Mouse (Mus musculus): ENCODE measurements around the gene Il2rb. TPM values are rescaled to one million over a fixed set of nuclear protein-coding genes. Genes with fewer than 3 reads are reported as not detected.

The Il2rb gene
- total RNA-seq, 2 experiments from 2014 or later, result 0.06 to 0.26 TPM

Other genes starting within 250 kb of the Il2rb start
- gene Csf2rb2, start 189.6 kb downstream of the Il2rb start, total RNA-seq (2021), result 1 to 10 TPM in 1 of 2 experiments, under 1 TPM in 1; 0.89 to 1.4 TPM
- gene Csf2rb, start 169.5 kb downstream of the Il2rb start, total RNA-seq (2021), result 1 to 10 TPM; 2.5 TPM
- not detected for gene Tex33, start 99.4 kb downstream of the Il2rb start, total RNA-seq (2021)
- 10 to 100 TPM; 16.5 to 21.1 TPM for gene Tst, start 89.4 kb downstream of the Il2rb start, total RNA-seq (2021)
- 10 to 100 TPM; 39.1 to 39.6 TPM for gene Mpst, start 88.9 kb downstream of the Il2rb start, total RNA-seq (2021)
- 10 to 100 TPM; 35.4 to 37.3 TPM for gene Kctd17, start 66.7 kb downstream of the Il2rb start, total RNA-seq (2021)
- not detected for gene Tmprss6, start 26.6 kb downstream of the Il2rb start, total RNA-seq (2021)
- 10 to 100 TPM; 56.6 to 59.4 TPM for gene C1qtnf6, start 36.1 kb upstream of the Il2rb start, total RNA-seq (2021)
- gene Sstr3, start 49.4 kb upstream of the Il2rb start, total RNA-seq (2021), result not detected
- gene Rac2, start 77.5 kb upstream of the Il2rb start, total RNA-seq (2021), result 1 to 10 TPM; 5.1 to 5.6 TPM
- 1 to 10 TPM; 5.5 to 5.8 TPM for gene Cyth4, start 101.8 kb upstream of the Il2rb start, total RNA-seq (2021)
- gene Elfn2, start 223.5 kb upstream of the Il2rb start, total RNA-seq (2021), result 1 to 10 TPM; 1.4 to 2.5 TPM